Comparison of ENCODE assay signal across 18 mouse cellular contexts in genomic region chr4:154211459-154211858, GRCm38 (mm10).
"Had no signal": no experiment of that assay in that cellular context is flagged by ENCODE, and none has a peak within 500 bp of the region (broad histone marks: within the 10 kb centered on the region; RNA-seq: fewer than 3 reads in every experiment).

No protein-coding gene starts in this region.

- H3K27me3 ChIP-seq: neural tube, embryonic 12.5 days; neural tube, embryonic 15.5 days; stomach, embryonic 15.5 days had no signal

- H3K4me2 ChIP-seq: liver, embryonic 13.5 days; midbrain, embryonic 11.5 days; neural tube, embryonic 12.5 days; neural tube, embryonic 15.5 days; stomach, embryonic 15.5 days had no signal

- DNase-seq: kidney, adult 18-20 months; kidney, adult 9 months; kidney, postnatal 14 days; kidney, postnatal 4 days; left cerebral cortex, postnatal 4 days; liver, embryonic 13.5 days; lung, adult 2 months; lung, postnatal 14 days; lung, postnatal 4 days; midbrain, embryonic 14.5 days; right cerebral cortex, adult 18-20 months; right cerebral cortex, postnatal 25 days; spleen, adult 18-20 months; thymus, postnatal 25 days had no signal

- H3K9ac ChIP-seq: liver, embryonic 13.5 days; neural tube, embryonic 12.5 days; neural tube, embryonic 15.5 days; stomach, embryonic 15.5 days had no signal

- H3K4me3 ChIP-seq: liver, embryonic 13.5 days; neural tube, embryonic 12.5 days; neural tube, embryonic 15.5 days; stomach, embryonic 15.5 days had no signal

- H3K27ac ChIP-seq: liver, embryonic 13.5 days; neural tube, embryonic 12.5 days; neural tube, embryonic 15.5 days; stomach, embryonic 15.5 days had no signal

- H3K36me3 ChIP-seq: liver, embryonic 13.5 days; neural tube, embryonic 12.5 days; neural tube, embryonic 15.5 days; stomach, embryonic 15.5 days had no signal

- H3K9me3 ChIP-seq: liver, embryonic 13.5 days; neural tube, embryonic 12.5 days; neural tube, embryonic 15.5 days; stomach, embryonic 15.5 days had no signal
